Mouse (Mus musculus) kidney, adult 2 months (tissue): ENCODE data around the gene Banp. TPM values are rescaled to one million over a fixed set of nuclear protein-coding genes. Genes with fewer than 3 reads are reported as not detected.
A peak's percentile ranks its signal among the peaks of the same experiment; 100 is the strongest.

Experiments
- DNase-seq: peaks from one replicate; pipeline ENCODE4 v3.0.0; 2021
- H3K27ac ChIP-seq: fragments of 200-500 bp; 2 replicates; pipeline ENCODE4 v1.5.1; 2012; ENCODE audit warnings: low read depth, low read length, control low read depth, inconsistent platforms; ENCODE audit not compliant: insufficient read depth
- H3K27me3 ChIP-seq: fragments of 200-500 bp; replicated peaks from 2 replicates; pipeline ENCODE4 v1.6.1; 2012; ENCODE audit warnings: mild to moderate bottlenecking, moderate library complexity, low read length, inconsistent platforms; ENCODE audit not compliant: control insufficient read depth, insufficient read depth
- H3K36me3 ChIP-seq: fragments of 200-500 bp; 2 replicates; pipeline ENCODE4 v1.6.1; 2012; ENCODE audit warnings: mild to moderate bottlenecking, moderate library complexity, low read length, inconsistent platforms; ENCODE audit not compliant: control insufficient read depth, insufficient read depth
- H3K4me1 ChIP-seq: fragments of 200-500 bp; 2 replicates; pipeline ENCODE4 v1.6.1; 2011; ENCODE audit warnings: low read length; ENCODE audit not compliant: control insufficient read depth, insufficient read depth
- H3K4me3 ChIP-seq: fragments of 200-500 bp; 2 replicates; pipeline ENCODE4 v1.5.1; 2011; ENCODE audit warnings: mild to moderate bottlenecking, low read depth, low read length, control low read depth; ENCODE audit not compliant: insufficient read depth
- CTCF ChIP-seq: fragments of 200-500 bp; conservative IDR thresholded peaks from 2 replicates; pipeline ENCODE4 v1.5.1; 2011; ENCODE audit warnings: low read depth, mild to moderate bottlenecking, control low read depth, low read length, moderate library complexity, mixed read lengths; ENCODE audit not compliant: insufficient read depth, insufficient read length
- POLR2A ChIP-seq: fragments of 200-500 bp; IDR thresholded peaks from one replicate; pipeline ENCODE4 v1.6.1; 2011; ENCODE audit warnings: low read depth, low read length, control low read depth
- WGBS: fragments of 180-500 bp; shearing (Covaris S2); methylation state at CpG from one replicate; pipeline ENCODE4 v1.1.7; 2018; 5-methylcytosine and 5-hydroxymethylcytosine counted together
- polyA plus RNA-seq: library from polyadenylated mRNA; depleted of rRNA; stranded (reverse); fragments of >200 nt; gene quantifications from 2 replicates; pipeline ENCODE4 v1.2.3, GENCODE M21; 2012

Banp gene
- polyA plus RNA-seq, 1 experiment: 35.7 TPM

DNA sequence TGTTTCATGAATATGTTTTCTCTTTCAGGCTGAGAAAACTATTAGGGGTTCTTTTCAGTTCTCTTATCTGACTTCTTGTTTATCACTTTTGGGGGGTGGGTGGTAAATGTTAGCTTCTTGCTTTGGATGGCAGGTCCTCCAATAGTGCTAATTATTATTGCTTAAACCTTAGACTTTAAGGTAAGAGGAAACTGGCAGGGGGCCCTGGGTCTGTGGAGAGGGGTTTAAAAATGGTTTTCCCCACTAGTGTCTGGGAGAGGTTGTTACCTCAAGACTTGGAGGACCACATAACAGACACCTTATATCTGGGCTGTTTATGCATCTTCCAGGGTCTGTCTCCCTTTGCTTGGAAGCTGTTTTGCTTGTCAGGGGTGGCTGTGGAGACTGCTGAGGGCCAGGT is 2.6 kb downstream of the Banp start:
- 0 out of 2 replicates have a peak overlapping the region, but pooled peaks have one; percentile 11 for H3K27ac ChIP-seq

DNA sequence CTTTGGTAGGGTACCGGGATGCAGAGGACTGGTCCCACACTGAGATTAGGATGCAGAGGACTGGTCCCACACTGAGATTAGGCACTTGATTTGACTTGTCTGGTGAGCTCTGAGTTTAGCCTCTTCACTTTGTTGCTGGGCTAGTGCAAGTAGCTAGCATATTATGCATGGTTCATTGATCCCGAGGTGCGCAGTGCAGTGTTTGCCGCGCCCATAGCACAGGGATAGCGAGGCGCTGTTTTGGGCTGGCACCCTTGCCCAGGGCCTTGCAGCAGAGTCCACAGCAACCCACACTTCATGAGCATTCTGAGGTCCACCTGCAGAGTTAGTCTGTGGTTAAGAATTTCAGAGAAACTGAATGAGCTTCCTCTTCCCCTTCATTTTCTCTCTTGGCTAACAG is 3.2 kb downstream of the Banp start:
- TF ChIP-seq POLR2A (no peak), CTCF (no peak)
- DNase-seq: peak; percentile 73
- Histone ChIP-seq H3K27me3 (no peaks in the 10 kb centered on the region), H3K4me1 (peaks cover 18% of the 10 kb centered on the region; the same call in 1 of the 2 replicates), H3K36me3 (no peaks in the 10 kb centered on the region), H3K4me3 (no peak overlapping the region), H3K27ac (peak overlapping the region; percentile 11; the same call in 1 of the 2 replicates)
- 36% methylated on average over 7 of the region's 7 CpGs for WGBS

More for the DNA sequence above, 2.6 kb downstream of the Banp start:
- no peak for TF ChIP-seq CTCF
- TF ChIP-seq POLR2A: no peak
- Histone ChIP-seq H3K27me3 (no peaks in the 10 kb centered on the region), H3K36me3 (no peaks in the 10 kb centered on the region), H3K4me3 (no peak overlapping the region), H3K4me1 (peaks cover 18% of the 10 kb centered on the region; the same call in 1 of the 2 replicates)
- DNase-seq: no peak

DNA sequence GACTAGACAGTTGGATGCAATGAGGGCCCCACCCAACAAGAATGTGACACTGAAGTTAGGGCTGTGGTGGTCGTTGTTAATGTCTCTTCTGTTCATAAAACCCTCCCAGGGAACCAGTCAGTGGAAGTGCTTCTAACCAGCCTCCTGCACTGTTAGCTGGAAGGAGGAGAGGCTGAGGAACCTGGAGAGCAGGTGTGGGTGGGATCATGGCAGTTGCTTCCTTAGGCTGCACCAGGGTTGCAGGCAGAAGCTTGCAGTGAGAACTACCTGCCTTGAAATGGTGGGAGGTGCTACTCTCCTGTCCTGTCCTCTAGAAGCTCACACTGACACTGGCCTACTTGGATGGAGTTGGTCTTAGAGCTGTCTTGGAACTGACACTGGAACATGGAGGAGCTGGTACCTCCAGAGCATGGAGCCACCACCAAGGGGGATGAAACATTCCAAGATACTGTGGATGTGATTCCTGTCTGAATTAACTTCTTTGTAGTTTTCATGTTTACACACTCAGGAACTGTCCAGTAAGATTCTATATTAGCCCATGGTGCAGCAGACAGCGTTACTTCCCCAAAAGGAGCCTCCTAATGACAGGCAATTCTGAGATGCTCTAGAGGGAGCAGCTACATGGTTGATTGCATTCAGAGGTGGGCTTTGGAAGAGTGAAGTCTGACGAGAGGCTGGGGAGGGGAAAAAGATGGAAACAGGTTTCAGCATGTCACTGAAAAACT is 4.4 kb downstream of the Banp start:
- no peak overlapping the region for H3K27ac ChIP-seq
- DNase-seq: no peak
- peaks cover 18% of the 10 kb centered on the region for H3K4me1 ChIP-seq
- no peaks in the 10 kb centered on the region for H3K36me3 ChIP-seq
- H3K4me3 ChIP-seq: no peak overlapping the region
- H3K27me3 ChIP-seq: no peaks in the 10 kb centered on the region
- TF ChIP-seq POLR2A (no peak), CTCF (no peak)
- WGBS: 64% methylated on average over 3 of the region's 3 CpGs

DNA sequence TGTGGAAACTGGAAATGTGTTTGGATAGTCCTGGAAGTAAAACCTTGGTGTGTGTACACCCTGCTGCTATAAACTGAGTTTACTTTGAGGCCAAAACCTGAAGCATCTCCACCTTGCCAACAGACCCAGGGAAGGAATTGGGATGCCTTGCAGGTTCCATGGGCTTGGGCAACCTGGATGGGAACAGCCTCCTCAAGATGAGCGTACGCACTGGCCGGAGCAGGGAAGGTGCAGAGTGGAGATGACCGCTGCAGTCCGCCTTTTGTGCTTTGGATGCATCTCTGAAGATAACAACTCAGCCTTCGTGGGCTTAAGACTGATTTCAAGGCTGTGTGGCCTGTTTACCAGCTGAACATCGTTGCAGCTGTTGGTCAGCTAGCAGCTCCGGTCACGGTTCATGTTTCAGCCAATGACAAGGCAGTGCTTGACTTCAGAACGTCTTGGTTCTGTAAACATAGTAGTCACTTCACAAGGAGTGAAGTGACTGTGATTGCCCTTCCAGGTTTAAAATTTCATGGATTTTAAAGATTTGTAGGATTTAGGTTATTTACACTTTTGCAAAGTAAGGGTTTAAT is 5.5 kb downstream of the Banp start:
- DNase-seq: no peak

DNA sequence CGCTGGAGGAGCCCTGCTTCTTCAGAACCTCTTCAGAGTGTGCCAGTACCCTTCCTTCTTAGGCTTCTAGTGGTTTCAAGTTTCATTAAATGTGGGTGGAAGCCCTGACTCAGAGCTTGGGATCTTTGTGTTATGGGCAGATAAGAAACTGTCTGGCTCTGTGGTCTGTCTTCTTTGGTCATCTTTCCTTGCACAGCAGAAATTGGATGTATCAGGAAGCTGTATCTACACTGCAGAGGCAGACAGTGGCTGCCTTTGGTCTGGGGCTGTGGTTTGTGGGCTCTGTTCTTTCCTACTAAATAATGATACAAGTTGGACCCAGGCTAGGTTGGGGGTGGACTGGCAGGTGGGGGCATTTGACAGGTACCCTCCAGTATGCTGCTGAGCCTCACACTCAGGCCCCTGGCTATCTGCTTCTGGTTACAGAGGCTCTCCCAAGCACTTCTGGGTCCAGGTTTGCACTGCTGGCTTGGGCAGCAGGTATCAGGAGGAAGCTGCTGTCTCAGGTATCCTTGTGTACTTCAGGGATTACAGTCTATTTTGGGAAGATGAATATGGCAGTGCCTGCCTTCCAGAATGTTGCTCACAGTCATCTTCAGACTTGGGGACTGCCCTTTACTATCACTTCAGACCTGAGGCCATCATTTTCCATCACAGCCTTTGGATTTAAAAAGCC is 6.4 kb downstream of the Banp start:
- 68% methylated on average over 1 of the region's 1 CpGs for WGBS
- H3K4me1 ChIP-seq: peaks cover 18% of the 10 kb centered on the region
- no peak overlapping the region for H3K27ac ChIP-seq
- no peaks in the 10 kb centered on the region for H3K36me3 ChIP-seq
- no peak for TF ChIP-seq POLR2A
- no peak for TF ChIP-seq CTCF
- H3K4me3 ChIP-seq: no peak overlapping the region
- H3K27me3 ChIP-seq: no peaks in the 10 kb centered on the region
- no peak for DNase-seq

More for the DNA sequence above, 5.5 kb downstream of the Banp start:
- Histone ChIP-seq H3K27me3 (no peaks in the 10 kb centered on the region), H3K4me1 (peaks cover 18% of the 10 kb centered on the region), H3K36me3 (no peaks in the 10 kb centered on the region), H3K4me3 (no peak overlapping the region), H3K27ac (no peak overlapping the region)
- TF ChIP-seq CTCF: no peak
- TF ChIP-seq POLR2A: no peak
- WGBS: 66% methylated on average over 10 of the region's 10 CpGs

DNA sequence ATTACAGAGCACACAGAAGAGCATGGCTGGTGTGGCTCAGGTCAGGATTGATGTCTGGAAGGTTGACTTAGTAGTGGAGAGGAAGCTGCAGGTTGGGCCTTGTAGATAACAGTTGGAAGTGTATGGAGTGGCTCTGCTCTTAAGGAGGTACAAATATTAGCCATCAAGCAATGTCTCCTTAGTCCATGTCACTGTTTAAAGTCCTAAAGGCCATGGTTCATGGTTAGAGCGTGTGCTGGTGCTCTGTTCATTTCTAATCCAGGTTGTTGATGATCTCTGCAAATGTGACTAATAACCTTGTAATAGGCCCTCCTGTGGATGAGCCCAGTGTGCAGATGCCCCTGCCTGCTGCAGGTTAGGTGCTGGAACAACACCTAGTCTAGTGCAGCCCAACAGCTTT is 8.8 kb downstream of the Banp start:
- H3K27ac ChIP-seq: no peak overlapping the region
- no peaks in the 10 kb centered on the region for H3K36me3 ChIP-seq
- 68% methylated on average over 1 of the region's 1 CpGs for WGBS
- TF ChIP-seq CTCF (no peak), POLR2A (no peak)
- H3K4me3 ChIP-seq: no peak overlapping the region
- H3K4me1 ChIP-seq: peaks cover 12% of the 10 kb centered on the region
- no peaks in the 10 kb centered on the region for H3K27me3 ChIP-seq
- DNase-seq: no peak

DNA sequence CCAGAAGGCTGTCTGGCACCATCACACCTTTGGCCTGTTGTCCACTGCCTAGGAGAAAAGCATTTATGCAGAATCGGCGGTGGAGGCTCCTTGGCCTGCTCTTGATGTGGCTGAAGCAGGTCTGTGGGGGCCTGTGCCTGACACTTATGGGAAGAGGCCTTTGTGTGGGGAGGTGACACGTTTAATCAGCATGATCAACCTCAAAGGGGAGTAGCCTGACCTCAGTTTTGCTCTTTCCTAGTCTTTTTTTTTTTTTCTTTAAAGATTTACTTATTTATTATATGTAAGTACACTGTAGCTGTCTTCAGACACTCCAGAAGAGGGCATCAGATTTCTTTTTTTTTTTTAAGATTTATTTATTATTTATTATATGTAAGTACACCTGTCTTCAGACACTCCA is 13.3 kb downstream of the Banp start:
- Histone ChIP-seq H3K4me1 (peaks cover 28% of the 10 kb centered on the region), H3K27ac (no peak overlapping the region), H3K4me3 (no peak overlapping the region), H3K36me3 (no peaks in the 10 kb centered on the region), H3K27me3 (no peaks in the 10 kb centered on the region)
- WGBS: 50% methylated on average over 3 of the region's 3 CpGs
- TF ChIP-seq CTCF (no peak), POLR2A (no peak)
- DNase-seq: no peak
